Mouse (Mus musculus) adrenal gland, postnatal 4 days (tissue): ENCODE results near the gene Hp. TPM values are rescaled to one million over a fixed set of nuclear protein-coding genes. Genes with fewer than 3 reads are reported as not detected.
A peak's percentile ranks its signal among the peaks of the same experiment; 100 is the strongest.

Experiments used
- DNase-seq, 2 experiments: peaks; one replicate each; pipeline ENCODE4 v3.0.0; 2021 to 2022; ENCODE audit warnings: low spot score in 2 of 2, mixed read lengths in 2 of 2
- long read RNA-seq, 2 experiments: library from polyadenylated mRNA; stranded (forward); transcript quantifications; one replicate each; pipeline ENCODE4 v2.0.0; 2021
- total RNA-seq, 2 experiments: library from RNA; stranded (reverse); gene quantifications; 2 replicates each; pipeline ENCODE4 v1.2.3; 2021

The Hp gene
- 100 to 1,000 TPM in 1 of 2 experiments, 10 to 100 TPM in 1; 21.3 to 285 TPM for total RNA-seq
- long read RNA-seq, experiment 1, transcript Hp-201 (5 exons, 1,345 nt): major isoform, 348 of 392 reads
- long read RNA-seq, experiment 1, partial matches to known transcripts: 38 of 392 reads
- long read RNA-seq, experiment 1, other reads (novel, unspliced or antisense): 6 of 392 reads
- long read RNA-seq, experiment 2, transcript Hp-201 (5 exons, 1,345 nt): major isoform, 22 of 29 reads
- long read RNA-seq, experiment 2, partial matches to known transcripts: 7 of 29 reads
- long read RNA-seq, experiment 2, other reads (novel, unspliced or antisense): 0 of 29 reads

GRCm38 (mm10) chr8:109578900-109579301, at the start of gene Hp:
Hp (minus strand) TSS chr8:109579172.
- DNase-seq: no peak

GRCm38 (mm10) chr8:109628638-109629037, 49.7 kb upstream of the Hp start:
- DNase-seq: no peak

GRCm38 (mm10) chr8:109615569-109615968, 36.6 kb upstream of the Hp start:
- DNase-seq: no peak

- DNase-seq: no peak
Observed at GRCm38 (mm10) chr8:109614243-109615210, 35.6 kb upstream of the Hp start, which contains the start of gene Pkd1l3. Pkd1l3 (plus strand) TSS chr8:109614517.

GRCm38 (mm10) chr8:109609153-109609502, 30.2 kb upstream of the Hp start:
- no peak for DNase-seq

- DNase-seq: peak; percentile 76 to 94
Observed at GRCm38 (mm10) chr8:109608271-109609152, 29.5 kb upstream of the Hp start, which contains the start of gene Dhodh. Dhodh (minus strand) TSS chr8:109608673.

GRCm38 (mm10) chr8:109607650-109608049, 28.7 kb upstream of the Hp start:
- DNase-seq: no peak

GRCm38 (mm10) chr8:109606725-109607124, 27.8 kb upstream of the Hp start:
- DNase-seq: no peak

- peak in 1 of 2 experiments; percentile 32 for DNase-seq
Observed at GRCm38 (mm10) chr8:109595854-109596253, 16.9 kb upstream of the Hp start.

- DNase-seq: no peak
Observed at GRCm38 (mm10) chr8:109593117-109593788, 14.3 kb upstream of the Hp start.

GRCm38 (mm10) chr8:109592164-109592563, 13.2 kb upstream of the Hp start:
- no peak for DNase-seq

- DNase-seq: no peak
Observed at GRCm38 (mm10) chr8:109591367-109591766, 12.4 kb upstream of the Hp start.

GRCm38 (mm10) chr8:109590901-109591300, 11.9 kb upstream of the Hp start:
- no peak for DNase-seq

- no peak for DNase-seq
Observed at GRCm38 (mm10) chr8:109586972-109587504, 8.1 kb upstream of the Hp start.

GRCm38 (mm10) chr8:109585652-109586051, 6.7 kb upstream of the Hp start:
- no peak for DNase-seq

GRCm38 (mm10) chr8:109584830-109585229, 5.9 kb upstream of the Hp start:
- DNase-seq: no peak

- DNase-seq: no peak
Observed at GRCm38 (mm10) chr8:109584293-109584692, 5.3 kb upstream of the Hp start.

- DNase-seq: no peak
Observed at GRCm38 (mm10) chr8:109576311-109576710, 2.7 kb downstream of the Hp start.

- no peak for DNase-seq
Observed at GRCm38 (mm10) chr8:109571139-109571538, 7.8 kb downstream of the Hp start.
